Mouse (Mus musculus) intestine, embryonic 14.5 days (tissue): ENCODE measurements at regions not wholly inside any gene's neighbourhood (a gene's known extent, or its start where the extent isn't known, plus 50 kb on each side); places are given as distances from the start of the nearest gene placed in this dataset.
A peak's percentile ranks its signal among the peaks of the same experiment; 100 is the strongest.

Experiments used
- ATAC-seq: fragments of 200-750 bp; cut with Nextera tagmentation; replicated peaks from 2 replicates; pipeline ENCODE4 v1.8.0; 2017; ENCODE audit warnings: low read depth, moderate number of reproducible peaks, moderate TSS enrichment, moderate library complexity; ENCODE audit not compliant: low FRiP score, low TSS enrichment
- DNase-seq: peaks from one replicate; pipeline ENCODE4 v3.0.0-alpha.2; 2018; ENCODE audit warnings: low spot score
- H3K27ac ChIP-seq: fragments of 300-500 bp; sonication (generic); 2 replicates; pipeline ENCODE4 v1.5.1; 2014; ENCODE audit warnings: low read depth, mild to moderate bottlenecking, control low read depth
- H3K27me3 ChIP-seq: fragments of 300-500 bp; sonication (generic); replicated peaks from 2 replicates; pipeline ENCODE4 v1.6.1; 2014; ENCODE audit warnings: low read length, control low read depth; ENCODE audit not compliant: control insufficient read depth, insufficient read depth
- H3K36me3 ChIP-seq: fragments of 300-500 bp; sonication (generic); 2 replicates; pipeline ENCODE4 v1.6.1; 2014; ENCODE audit warnings: low read length, control low read depth; ENCODE audit not compliant: control insufficient read depth, insufficient read depth
- H3K4me1 ChIP-seq: fragments of 300-500 bp; sonication (generic); replicated peaks from 2 replicates; pipeline ENCODE4 v1.6.1; 2014; ENCODE audit warnings: low read length, control low read depth, mixed read lengths; ENCODE audit not compliant: control insufficient read depth, insufficient read depth
- H3K4me2 ChIP-seq: fragments of 300-500 bp; sonication (generic); 2 replicates; pipeline ENCODE4 v1.6.1; 2014; ENCODE audit warnings: low read length
- H3K4me3 ChIP-seq: fragments of 300-500 bp; sonication (generic); 2 replicates; pipeline ENCODE4 v1.5.1; 2014; ENCODE audit warnings: low read depth, low read length, control low read depth, mixed read lengths
- H3K9ac ChIP-seq: fragments of 300-500 bp; sonication (generic); 2 replicates; pipeline ENCODE4 v1.6.1; 2014; ENCODE audit warnings: mild to moderate bottlenecking, low read length
- H3K9me3 ChIP-seq: fragments of 300-500 bp; sonication (generic); 2 replicates; pipeline ENCODE4 v1.6.1; 2016; ENCODE audit warnings: low read length, control low read depth; ENCODE audit not compliant: control insufficient read depth
- WGBS: fragments of 180-500 bp; shearing (Covaris S2); extraction: QIAGEN DNeasy Blood & Tissue Kit; methylation state at CpG from one replicate; pipeline ENCODE4 v1.1.7; 2014; 5-methylcytosine and 5-hydroxymethylcytosine counted together

DNA sequence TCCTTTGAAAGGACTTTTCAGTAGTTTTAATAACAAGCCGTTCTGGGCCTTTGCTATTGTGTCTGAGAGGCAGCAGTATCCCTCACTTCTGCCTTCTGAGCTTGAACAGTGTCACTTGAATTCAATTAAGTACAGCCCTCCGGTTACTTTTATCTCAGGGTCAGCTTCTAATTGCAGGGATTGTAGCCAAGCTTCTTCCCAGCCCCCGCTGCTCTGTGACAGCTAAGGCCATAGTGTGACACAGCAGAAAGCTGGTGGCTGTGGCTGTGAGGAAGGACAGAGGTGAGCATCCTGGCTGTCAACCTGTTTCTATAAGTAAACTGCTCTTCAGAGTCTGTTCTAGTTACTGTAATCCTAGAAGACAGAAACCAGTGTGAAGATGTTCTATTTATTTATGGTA lies 358.5 kb upstream of the Tle4 start:
- no peak overlapping the region for H3K4me3 ChIP-seq
- no peak overlapping the region for H3K27ac ChIP-seq
- H3K9ac ChIP-seq: no peak overlapping the region
- 21% methylated on average over 3 of the region's 3 CpGs for WGBS
- H3K27me3 ChIP-seq: no peaks in the 10 kb centered on the region
- H3K9me3 ChIP-seq: no peaks in the 10 kb centered on the region
- H3K4me1 ChIP-seq: no peaks in the 10 kb centered on the region
- no peak overlapping the region for H3K4me2 ChIP-seq
- DNase-seq (no peak), ATAC-seq (no peak)
- no peaks in the 10 kb centered on the region for H3K36me3 ChIP-seq

DNA sequence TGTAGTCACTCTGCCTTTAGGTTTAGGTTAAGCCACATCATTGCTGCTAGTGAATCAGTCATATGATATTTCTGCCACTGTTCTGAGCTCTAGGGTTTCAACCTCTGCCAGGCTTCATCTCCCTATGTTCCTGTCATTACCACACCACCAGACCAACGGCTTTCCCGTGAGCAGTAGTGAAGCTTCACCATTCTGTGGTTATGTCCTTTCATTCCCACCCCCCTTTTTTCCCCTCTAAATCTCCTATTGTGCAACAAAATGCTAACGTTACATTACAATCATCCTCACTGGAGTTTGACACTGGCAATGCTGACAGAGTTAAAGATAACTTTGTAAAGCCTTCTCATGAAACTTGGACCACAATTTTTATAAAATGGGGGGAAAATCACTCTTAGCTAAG lies 358.1 kb upstream of the Tle4 start:
- no peaks in the 10 kb centered on the region for H3K4me1 ChIP-seq
- H3K4me2 ChIP-seq: no peak overlapping the region
- no peak overlapping the region for H3K27ac ChIP-seq
- DNase-seq: no peak
- H3K9ac ChIP-seq: no peak overlapping the region
- no peaks in the 10 kb centered on the region for H3K36me3 ChIP-seq
- no peaks in the 10 kb centered on the region for H3K27me3 ChIP-seq
- ATAC-seq: no peak
- no peaks in the 10 kb centered on the region for H3K9me3 ChIP-seq
- 66% methylated on average over 3 of the region's 3 CpGs for WGBS
- H3K4me3 ChIP-seq: no peak overlapping the region

DNA sequence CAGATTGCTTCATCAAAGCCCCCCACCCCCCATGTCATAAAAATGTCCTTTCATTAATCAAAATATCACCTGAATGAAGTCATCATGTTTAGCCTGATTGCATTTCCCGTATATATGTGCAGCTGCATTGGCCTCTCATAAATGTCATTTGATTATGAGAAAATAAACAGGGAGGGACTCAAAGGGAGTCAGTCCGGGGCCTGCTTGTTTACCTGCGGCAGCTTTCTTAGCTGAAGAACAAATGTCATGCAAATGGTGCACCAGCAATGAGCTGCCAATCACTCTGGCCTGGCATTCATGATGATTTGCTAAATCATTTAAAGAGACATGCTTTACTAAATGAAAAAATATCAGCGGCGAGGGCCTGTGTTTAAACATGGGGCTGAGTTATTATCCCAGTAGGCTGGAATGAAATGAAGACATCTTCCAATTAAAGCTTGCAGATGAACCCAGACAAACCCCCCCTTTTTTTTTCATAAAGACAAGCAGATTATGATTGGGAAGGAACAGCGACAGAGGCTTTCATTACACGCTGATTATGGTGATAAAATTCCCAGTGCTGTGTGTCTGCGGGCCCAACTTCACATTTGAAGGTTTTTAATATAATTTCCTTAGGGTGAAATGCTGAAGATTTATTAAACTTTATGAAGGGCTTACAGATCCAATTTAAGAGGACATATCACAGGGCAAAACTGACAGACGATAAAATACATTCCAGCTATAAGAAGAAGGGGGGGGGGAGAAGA lies 342.5 kb upstream of the Tle4 start:
- Histone ChIP-seq H3K4me2 (no peak overlapping the region), H3K27ac (no peak overlapping the region), H3K36me3 (no peaks in the 10 kb centered on the region), H3K4me3 (no peak overlapping the region), H3K4me1 (no peaks in the 10 kb centered on the region), H3K9me3 (no peaks in the 10 kb centered on the region), H3K9ac (no peak overlapping the region), H3K27me3 (no peaks in the 10 kb centered on the region)
- ATAC-seq (no peak), DNase-seq (no peak)
- WGBS: 74% methylated on average over 9 of the region's 9 CpGs

DNA sequence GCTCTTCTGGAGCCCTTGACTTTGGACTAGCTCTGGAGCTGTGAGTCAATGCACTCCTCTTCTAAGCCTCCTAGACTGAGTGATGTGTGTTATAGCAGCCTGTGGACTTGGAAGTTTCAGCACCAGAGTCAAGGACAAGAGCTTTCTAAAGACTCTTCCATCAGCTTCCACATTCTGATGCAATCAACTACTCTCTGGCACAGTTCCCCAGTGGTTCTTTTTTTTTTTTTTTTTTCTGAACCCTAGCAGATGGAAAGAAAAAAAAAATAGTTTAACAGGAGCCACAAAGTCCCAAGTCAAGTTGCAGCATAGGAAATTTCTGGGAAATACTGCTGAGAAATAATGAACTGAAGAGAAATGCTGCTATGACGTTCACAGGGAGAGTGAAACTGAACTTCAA lies 324.4 kb upstream of the Tle4 start:
- Histone ChIP-seq H3K4me3 (no peak overlapping the region), H3K27ac (no peak overlapping the region), H3K36me3 (no peaks in the 10 kb centered on the region), H3K9me3 (no peaks in the 10 kb centered on the region), H3K9ac (no peak overlapping the region), H3K4me2 (no peak overlapping the region), H3K27me3 (no peaks in the 10 kb centered on the region), H3K4me1 (no peaks in the 10 kb centered on the region)
- DNase-seq (no peak), ATAC-seq (no peak)
- 86% methylated on average over 1 of the region's 1 CpGs for WGBS

DNA sequence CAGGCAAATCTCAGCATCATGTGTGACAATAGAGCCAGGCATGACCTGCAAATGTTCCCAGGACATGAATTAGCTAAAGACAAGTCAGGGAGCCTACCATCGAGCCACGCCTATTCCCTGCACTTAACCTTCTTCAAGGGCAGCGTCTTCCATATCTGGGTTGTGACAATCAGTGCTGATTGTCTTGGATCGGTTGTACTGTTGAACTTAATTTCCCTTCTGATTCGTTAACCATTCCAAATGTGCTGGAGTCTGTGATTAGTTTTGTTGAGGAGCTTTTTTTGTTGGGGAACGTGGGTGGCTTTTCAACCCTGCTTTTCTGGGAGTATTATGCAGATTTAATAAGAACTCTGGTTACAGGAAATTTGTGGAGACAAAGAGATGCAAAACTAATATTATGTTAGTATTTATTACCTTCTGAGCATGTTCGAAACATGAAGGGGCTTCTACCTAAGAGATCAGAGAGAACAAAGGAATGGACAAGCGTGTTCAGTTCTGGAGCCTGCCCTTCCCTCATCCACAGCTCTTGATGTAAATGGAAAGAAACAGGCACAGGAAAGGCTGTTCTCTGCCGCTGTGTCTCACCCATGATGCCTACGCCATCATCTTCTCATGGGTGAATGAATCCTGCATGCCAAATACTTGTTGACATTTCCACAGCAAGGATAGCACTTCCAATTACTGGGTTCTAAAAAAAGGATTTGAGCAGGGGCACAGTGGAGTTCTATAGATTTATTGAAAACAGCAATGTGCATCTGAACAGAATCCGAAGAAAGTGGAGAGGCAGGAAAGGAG lies 313.4 kb upstream of the Tle4 start:
- WGBS: 87% methylated on average over 11 of the region's 11 CpGs
- no peaks in the 10 kb centered on the region for H3K9me3 ChIP-seq
- no peak for ATAC-seq
- no peaks in the 10 kb centered on the region for H3K27me3 ChIP-seq
- no peak overlapping the region for H3K4me2 ChIP-seq
- no peak overlapping the region for H3K9ac ChIP-seq
- no peaks in the 10 kb centered on the region for H3K4me1 ChIP-seq
- H3K4me3 ChIP-seq: no peak overlapping the region
- H3K36me3 ChIP-seq: no peaks in the 10 kb centered on the region
- no peak overlapping the region for H3K27ac ChIP-seq
- DNase-seq: no peak

DNA sequence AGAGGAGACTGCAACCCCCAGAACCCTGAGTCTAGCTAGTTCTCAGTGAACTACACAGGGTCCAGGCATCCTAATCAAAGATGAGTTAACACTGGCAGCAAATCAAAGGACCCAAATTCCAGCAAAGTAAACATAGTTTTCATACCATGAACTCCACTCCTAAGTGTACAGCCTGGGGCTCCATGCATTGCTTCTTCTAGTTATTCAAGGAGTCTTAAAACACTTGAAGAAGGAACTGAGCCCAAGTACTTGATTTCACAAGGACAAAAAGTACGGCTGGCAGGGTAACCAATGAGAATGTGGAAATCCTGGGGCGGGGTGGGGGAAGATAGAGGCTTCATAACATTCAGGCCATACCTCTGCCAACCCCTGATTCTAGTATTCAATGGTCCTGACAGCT lies 297.0 kb upstream of the Tle4 start:
- Histone ChIP-seq H3K27me3 (0 out of 2 replicates have a peak, but pooled peaks cover 3% of the 10 kb centered on the region), H3K27ac (no peak overlapping the region), H3K36me3 (no peaks in the 10 kb centered on the region), H3K4me3 (no peak overlapping the region), H3K9ac (no peak overlapping the region), H3K9me3 (no peaks in the 10 kb centered on the region), H3K4me1 (peaks cover 16% of the 10 kb centered on the region), H3K4me2 (no peak overlapping the region)
- 89% methylated on average over 2 of the region's 2 CpGs for WGBS
- no peak for ATAC-seq
- no peak for DNase-seq

DNA sequence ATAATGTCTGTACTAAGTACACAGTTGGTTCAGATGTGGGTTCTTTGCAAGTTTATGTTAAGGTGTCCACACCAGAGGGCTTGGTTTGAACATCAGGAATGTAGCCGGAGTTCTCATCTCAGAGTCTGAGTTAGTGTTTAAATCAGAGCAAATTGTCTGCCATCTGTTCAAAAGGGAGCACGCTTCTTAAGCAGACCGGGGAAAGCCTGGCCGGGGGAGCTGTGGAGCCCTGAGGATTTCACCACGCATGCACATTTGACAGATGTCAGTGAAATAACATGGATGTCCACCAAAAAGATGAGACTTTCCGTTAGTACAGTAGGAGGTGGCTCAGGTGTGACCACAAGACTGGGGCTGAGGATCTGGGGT lies 294.5 kb upstream of the Tle4 start:
- Histone ChIP-seq H3K4me3 (no peak overlapping the region), H3K27me3 (peaks cover 6% of the 10 kb centered on the region; the same call in 1 of the 2 replicates), H3K4me2 (no peak overlapping the region), H3K27ac (no peak overlapping the region), H3K9me3 (no peaks in the 10 kb centered on the region), H3K9ac (no peak overlapping the region), H3K36me3 (no peaks in the 10 kb centered on the region), H3K4me1 (peaks cover 16% of the 10 kb centered on the region)
- no peak for ATAC-seq
- 51% methylated on average over 6 of the region's 6 CpGs for WGBS
- no peak for DNase-seq

DNA sequence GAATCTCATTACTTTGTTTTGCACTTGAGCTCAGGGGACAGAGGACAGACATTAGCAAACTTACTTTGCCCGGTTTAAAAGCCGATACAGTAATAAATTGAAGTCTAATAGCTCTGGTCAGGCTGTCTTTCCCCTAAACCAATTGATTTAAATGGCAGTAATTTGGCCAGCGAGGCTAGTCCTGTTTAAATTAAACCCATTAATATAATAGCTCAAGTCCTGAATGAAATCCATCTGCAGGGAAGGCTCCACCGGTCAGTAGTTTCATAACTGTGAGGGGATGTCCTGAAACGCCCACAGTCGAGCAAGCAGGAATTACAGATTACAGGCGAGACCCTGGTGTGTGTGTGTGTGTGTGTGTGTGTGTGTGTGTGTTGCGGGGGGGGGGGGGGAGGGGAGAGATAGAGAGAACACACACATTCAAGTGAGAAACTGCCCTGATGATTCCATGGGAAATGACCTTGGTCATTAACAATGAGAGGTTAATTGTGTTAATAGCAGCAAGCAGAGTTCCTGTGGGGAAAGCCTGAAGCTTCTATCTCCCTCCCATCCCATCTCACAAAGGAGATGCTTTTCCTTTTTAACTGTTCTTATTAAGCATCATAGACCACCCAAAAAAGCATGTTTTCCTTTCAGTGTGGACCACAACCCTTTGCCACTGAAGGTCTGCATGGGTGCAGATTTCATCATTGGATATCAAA lies 294.0 kb upstream of the Tle4 start:
- Histone ChIP-seq H3K27ac (no peak overlapping the region), H3K9ac (no peak overlapping the region), H3K9me3 (no peaks in the 10 kb centered on the region), H3K4me1 (peaks cover 16% of the 10 kb centered on the region), H3K4me2 (peak overlapping the region; percentile 57; the same call in 1 of the 2 replicates), H3K36me3 (no peaks in the 10 kb centered on the region), H3K27me3 (peaks cover 6% of the 10 kb centered on the region; the same call in 1 of the 2 replicates), H3K4me3 (no peak overlapping the region)
- ATAC-seq: no peak
- no peak for DNase-seq
- WGBS: 14% methylated on average over 7 of the region's 8 CpGs
